Mouse (Mus musculus) splenic B cell, adult 2 months (primary cell): ENCODE data around the gene Zer1.
"Not testable (repeated sequence)": the region's sequence is repeated elsewhere in the genome, so short reads cannot be mapped to it uniquely, and the experiment has no call there.

Experiments used
- DNase-seq: peaks from one replicate; pipeline ENCODE4 v3.0.0-alpha.2; 2011; ENCODE audit warnings: low read depth, low spot score
- H3K27me3 ChIP-seq: 2 replicates; pipeline ENCODE4 v1.6.1; 2012; ENCODE audit warnings: mild to moderate bottlenecking, low read length, moderate library complexity, mixed read lengths; ENCODE audit not compliant: control insufficient read depth, poor library complexity, insufficient read depth, severe bottlenecking
- H3K36me3 ChIP-seq: 2 replicates; pipeline ENCODE4 v1.6.1; 2012; ENCODE audit warnings: mild to moderate bottlenecking, low read length, moderate library complexity, mixed read lengths; ENCODE audit not compliant: control insufficient read depth, poor library complexity, insufficient read depth, severe bottlenecking

Gene Zer1

DNA sequence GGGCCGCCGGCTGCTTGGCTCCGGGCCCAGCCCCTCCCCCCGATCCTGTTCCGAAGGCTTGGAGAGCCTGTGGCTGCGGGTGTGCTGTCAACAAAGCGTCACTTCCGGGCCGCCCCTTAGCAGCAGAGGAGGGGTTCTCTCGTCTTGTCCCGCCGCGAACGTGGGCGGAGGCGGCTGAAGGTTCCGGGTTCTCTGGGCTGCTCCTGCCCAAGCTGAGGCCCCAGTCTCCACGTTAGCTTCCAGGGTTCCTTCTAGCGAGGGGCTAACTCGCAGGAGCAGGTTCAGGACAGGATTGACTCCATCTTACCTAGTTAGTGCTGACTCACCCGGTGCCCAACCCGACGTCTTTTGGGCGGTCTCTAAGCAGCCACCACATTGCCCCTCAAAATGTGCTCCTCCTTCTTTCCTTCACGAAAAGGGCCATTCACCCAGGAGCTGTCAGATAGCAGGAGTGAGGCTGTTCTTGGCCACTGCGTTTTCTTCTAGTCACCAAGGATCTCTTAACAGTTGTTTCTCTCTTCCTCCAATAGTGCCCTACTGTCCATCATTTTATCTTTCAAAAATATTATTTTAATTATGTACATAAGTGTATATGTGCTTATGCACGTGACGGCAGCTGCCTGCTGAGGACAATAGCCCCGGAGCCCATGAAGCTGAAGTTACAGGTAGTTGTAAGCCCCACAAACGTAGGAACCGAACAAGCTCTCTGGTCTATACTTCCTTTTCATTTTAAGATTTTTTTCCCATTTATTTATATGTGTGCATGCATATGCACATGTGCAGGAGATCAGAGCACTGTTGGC lies at the start of gene Zer1:
TSS of gene Zer1 (minus strand) at position 114 of the 803 bp plus-strand sequence.
- no peaks in the 10 kb centered on the region; the same call in 1 of the 2 replicates for H3K27me3 ChIP-seq
- no peaks in the 10 kb centered on the region for H3K36me3 ChIP-seq
- peak; percentile 89 for DNase-seq

DNA sequence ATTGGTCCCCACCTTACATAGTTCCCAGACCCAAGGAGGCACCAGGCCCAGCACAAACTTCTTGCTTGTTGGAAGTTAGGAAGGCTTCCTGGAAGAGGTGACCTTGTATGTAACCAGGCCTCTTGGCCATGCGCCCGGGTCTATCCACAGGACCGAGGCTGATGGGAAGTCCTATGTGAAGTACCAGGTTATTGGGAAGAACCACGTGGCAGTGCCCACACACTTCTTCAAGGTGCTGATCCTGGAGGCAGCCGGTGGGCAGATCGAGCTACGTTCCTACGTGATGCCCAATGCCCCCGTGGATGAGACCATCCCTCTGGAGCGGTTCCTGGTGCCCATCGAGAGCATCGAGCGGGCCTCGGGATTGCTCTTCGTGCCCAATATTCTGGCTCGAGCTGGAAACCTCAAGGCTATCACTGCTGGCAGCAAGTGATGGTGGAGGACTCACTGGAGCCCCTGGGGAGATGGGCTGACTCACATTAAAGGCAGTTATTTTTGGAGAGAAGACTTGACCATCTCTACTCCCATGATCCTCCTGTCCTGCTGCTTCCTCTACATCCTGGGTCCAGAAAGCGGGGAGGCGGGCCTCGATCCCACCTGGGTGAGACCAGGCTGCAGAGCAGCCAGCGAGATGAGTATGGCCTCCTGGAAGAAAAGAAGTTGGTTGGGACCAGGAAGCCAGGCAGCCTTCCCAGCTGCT lies 49.3 kb upstream of the Zer1 start:
- no peak for DNase-seq
- Histone ChIP-seq H3K27me3 (no peaks in the 10 kb centered on the region), H3K36me3 (peaks cover 5% of the 10 kb centered on the region)

DNA sequence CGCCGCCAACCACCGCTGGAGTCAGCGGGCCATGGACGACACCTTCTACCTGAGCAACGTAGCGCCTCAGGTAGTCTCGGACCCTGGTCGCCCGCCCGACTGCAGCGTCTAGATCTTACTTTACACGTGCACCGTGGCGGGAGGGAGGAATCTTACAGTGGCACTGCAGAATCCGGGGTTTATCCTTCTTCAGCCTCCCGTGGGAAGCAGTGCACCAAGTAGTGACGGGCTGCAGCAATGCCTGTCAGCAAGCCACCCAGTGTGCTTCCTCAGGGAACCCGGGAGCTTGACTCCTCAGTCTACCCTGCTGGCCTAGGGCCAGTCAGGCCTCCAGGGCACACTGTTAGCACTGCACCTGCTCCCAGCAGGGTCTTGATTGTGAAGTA lies 47.6 kb upstream of the Zer1 start:
- Histone ChIP-seq H3K36me3 (peaks cover 5% of the 10 kb centered on the region), H3K27me3 (no peaks in the 10 kb centered on the region)
- no peak for DNase-seq

DNA sequence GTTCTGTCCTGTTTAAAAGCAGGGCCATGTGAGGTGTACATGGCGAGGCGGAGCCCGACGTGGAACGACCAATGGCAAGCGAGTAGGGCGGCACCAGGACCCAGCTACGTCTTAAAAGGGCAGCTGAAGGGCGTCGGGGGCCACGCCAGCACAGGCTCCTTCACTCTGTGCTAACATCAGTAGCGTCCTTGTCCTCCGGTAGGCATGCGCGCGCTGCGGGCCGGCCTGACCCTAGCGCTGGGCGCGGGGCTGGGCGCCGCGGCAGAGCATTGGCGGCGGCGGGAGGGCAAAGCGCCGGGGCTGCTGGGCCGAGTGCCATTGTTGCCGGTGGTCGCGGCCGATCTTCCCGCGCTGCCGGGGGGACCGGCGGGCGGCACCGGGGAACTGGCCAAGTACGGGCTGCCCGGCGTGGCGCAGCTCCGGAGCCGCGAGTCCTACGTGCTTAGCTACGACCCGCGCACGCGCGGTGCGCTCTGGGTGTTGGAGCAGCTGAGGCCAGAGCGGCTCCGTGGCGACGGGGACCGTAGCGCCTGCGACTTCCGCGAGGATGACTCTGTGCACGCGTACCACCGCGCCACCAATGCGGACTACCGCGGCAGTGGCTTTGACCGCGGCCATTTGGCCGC lies 47.1 kb upstream of the Zer1 start, which contains the start of gene Endog:
TSS of gene Endog (plus strand) at position 123 of the 626 bp plus-strand sequence.
- DNase-seq = peak; percentile 84
- peaks cover 5% of the 10 kb centered on the region for H3K36me3 ChIP-seq
- H3K27me3 ChIP-seq = no peaks in the 10 kb centered on the region

DNA sequence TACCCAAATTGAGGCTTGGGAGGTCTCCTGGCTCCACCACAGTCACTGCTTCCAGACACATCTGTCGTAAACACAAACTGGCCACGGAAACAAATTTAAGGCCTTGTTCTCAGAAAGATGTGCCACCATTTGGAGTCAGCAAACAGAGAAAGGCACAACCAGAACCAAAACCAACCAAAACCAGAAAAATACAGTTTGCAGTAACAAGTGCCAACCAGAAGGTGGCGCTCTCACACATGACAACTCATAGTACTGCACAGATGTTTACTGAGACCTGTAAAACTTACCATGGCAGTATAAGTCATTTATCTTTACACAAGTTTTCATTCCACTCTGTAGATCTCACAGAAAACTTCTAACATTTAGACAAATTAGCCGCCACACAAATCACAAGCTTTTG lies 42.3 kb upstream of the Zer1 start:
- no peaks in the 10 kb centered on the region for H3K27me3 ChIP-seq
- peak; percentile 30 for DNase-seq
- H3K36me3 ChIP-seq = no peaks in the 10 kb centered on the region

DNA sequence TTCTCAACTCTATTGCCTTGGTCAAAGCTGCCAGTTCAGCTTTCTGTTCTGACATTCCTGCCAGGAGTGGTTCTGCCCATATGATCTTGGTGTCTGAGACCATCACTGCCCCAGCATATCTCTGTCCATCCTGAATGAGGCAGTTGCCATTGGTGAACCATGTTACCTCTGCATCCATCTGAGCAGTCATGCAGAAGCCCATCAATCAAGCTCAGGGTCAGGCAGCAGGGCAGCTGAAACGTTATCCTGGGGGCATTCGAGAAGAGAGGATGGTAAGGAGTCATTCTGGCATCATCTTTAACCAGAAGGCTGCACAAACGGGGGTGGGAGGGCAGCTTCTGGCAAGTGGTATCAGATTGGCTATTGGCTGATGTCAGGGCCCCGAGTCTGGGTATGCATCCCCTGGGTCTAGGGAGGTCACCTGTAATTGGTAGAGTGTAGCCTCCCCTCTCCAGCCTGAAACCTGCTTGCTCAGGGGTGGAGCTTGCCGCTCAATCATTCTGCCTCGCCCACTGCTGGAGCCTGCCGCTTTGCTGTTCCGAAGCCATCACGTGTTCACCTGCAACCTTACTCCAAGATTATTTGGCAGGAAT lies 40.1 kb upstream of the Zer1 start:
- DNase-seq = no peak
- Histone ChIP-seq H3K36me3 (no peaks in the 10 kb centered on the region), H3K27me3 (no peaks in the 10 kb centered on the region)

DNA sequence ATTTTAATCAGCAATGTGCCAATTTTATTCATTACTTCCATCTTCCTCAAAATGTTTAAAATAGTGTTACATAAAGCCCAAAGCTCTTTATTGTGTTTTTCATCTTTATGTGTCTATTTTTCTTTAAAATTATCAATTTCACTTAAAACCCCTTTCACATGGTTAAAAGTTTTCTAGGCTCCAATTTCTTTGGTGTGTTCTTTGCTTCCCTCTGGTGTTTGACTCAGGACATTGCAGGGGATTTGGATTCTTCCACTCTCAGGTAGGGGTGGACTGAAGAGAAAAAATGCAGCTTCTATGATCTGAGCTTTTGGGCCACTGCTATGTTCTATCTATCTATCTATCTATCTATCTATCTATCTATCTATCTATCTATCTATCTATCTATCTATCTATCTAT lies 37.4 kb upstream of the Zer1 start:
- no peaks in the 10 kb centered on the region for H3K36me3 ChIP-seq
- DNase-seq = peak; percentile 78
- H3K27me3 ChIP-seq = no peaks in the 10 kb centered on the region

DNA sequence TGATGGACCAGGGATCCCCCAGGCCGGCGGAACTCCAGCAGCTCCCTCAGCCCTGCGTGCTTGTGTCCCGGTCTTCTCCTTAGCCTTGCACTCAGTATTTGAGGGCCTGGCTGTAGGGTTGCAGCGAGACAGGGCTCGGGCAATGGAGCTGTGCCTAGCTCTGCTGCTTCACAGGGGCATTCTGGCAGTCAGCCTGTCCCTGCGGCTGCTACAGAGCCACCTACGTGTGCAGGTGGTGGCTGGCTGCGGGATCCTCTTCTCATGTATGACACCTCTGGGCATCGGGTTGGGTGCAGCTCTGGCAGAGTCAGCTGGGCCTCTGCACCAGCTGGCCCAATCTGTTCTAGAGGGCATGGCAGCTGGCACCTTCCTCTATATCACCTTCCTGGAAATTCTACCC lies 35.5 kb upstream of the Zer1 start:
- not testable (repeated sequence) for DNase-seq, H3K36me3 ChIP-seq, H3K27me3 ChIP-seq

DNA sequence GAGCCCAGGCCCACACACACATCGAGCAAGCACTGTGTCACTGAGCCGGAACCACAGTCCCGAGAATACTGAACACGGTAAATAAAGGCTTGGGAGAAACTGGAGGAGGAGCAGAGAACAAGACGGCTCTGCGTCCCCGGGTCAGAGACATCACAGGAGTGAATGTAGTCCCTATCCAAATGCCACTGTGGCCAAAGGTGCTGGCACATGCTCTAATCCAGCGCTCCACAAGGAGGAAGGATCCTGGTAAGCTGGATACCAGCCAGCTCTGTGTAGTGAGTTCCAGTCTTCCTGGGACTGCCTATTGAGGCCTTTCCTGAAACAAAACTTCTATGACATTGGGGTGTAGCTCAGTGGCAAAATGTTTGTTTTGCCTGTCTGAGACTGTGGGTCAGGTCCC lies 28.2 kb upstream of the Zer1 start:
- H3K36me3 ChIP-seq = peaks cover 4% of the 10 kb centered on the region; the same call in 1 of the 2 replicates
- DNase-seq = no peak
- no peaks in the 10 kb centered on the region for H3K27me3 ChIP-seq

DNA sequence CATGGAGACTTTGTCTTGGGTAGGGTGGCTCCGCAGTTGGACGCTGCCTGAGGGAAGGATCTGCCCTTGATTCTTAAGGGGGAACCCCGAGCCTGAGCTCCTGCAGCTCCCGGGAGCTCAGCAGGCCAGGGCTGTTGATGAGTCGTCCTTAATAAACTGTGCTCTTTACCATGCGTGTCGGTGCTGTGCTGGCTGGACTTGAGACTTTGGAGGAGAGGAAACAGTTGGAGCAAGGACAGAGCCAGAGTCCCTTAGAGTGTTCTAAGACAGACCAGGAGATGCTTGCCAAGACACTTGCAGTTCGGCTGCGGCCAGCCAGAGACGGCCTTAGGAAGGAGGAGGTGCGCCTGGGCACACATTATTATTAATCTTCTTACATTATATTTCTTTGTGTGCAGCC lies 27.5 kb upstream of the Zer1 start:
- peaks cover 4% of the 10 kb centered on the region for H3K36me3 ChIP-seq
- no peaks in the 10 kb centered on the region for H3K27me3 ChIP-seq
- DNase-seq = no peak

DNA sequence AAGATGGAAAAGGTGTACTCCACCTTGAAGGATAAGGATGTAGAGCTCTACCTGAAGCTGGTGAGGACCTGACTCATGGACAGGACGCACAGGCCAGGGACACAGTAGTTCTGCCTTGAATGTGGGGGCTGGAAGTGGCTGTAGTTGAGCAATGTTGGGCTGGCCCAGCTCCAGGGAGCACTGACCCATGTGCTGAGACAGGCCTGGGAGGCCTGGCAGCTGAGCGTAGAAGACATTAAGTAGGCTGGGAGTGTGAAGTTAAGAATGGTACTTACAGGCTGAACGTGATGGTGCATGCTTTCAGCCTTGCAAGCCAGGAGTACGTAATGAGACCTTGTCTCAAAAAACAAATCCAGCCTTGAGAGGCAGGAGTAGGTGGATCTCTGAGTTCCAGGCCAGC lies 23.1 kb upstream of the Zer1 start:
- peaks cover 4% of the 10 kb centered on the region for H3K36me3 ChIP-seq
- DNase-seq = no peak
- no peaks in the 10 kb centered on the region for H3K27me3 ChIP-seq

DNA sequence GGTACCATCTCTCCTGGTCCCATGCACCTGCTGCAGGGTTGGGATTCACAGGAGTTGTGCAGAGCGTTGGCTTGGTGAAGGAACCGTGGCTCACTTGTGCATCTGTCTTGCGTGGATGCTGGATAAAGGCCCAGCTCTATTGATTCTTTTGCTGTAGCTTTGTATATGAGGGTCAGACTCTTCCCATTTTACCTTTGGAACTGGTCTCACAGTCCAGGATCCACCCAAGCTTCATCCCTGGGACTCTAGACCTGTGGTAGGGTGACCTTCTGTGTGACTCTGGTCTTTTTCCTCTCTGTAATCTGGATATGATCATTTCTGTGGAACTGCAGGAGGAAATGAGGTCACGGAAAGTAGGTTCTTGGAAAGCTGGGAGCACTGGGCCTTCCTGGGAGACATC lies 20.1 kb upstream of the Zer1 start:
- DNase-seq = no peak
- H3K27me3 ChIP-seq = no peaks in the 10 kb centered on the region

DNA sequence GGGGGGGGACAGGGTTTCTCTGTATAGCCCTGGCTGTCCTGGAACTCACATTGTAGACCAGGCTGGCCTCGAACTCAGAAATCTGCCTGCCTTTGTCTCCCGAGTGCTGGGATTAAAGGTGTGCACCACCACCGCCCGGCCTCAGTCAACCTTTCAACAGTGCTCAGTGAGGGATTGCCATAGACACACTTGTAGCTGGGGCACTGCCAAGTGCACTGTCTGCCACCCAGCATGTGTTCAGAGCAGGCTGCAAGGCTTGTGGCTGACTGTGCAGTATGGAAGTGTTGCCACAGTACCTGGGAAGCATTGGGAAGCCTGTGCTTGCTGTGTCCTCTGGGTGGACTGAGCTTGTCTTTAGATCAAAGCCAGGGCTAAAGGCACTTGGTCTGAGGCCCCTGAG lies 15.6 kb upstream of the Zer1 start:
- not testable (repeated sequence) for DNase-seq, H3K36me3 ChIP-seq, H3K27me3 ChIP-seq

More for the DNA sequence above, 20.1 kb upstream of the Zer1 start:
- H3K36me3 ChIP-seq = peaks cover 8% of the 10 kb centered on the region

DNA sequence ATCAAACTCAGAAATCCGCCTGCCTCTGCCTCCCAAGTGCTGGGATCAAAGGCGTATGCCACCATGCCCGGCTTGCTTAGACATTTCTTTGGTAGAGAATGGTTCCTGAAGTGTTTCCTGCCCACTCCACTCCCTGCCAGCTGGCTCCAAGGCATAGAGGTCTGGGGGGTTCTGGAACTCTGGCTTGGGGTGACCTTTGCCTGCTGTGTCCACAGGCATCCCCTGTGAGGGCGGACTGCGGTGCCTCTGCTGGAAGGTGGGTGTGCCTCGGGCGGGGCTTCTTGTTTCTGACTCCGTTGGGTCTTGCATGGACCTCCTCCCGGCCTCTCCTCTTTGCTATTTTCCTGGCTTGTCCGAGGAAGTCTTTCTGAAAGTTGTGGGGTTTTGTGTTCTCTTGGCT lies 12.1 kb upstream of the Zer1 start:
- Histone ChIP-seq H3K27me3 (no peaks in the 10 kb centered on the region), H3K36me3 (peaks cover 10% of the 10 kb centered on the region; the same call in 1 of the 2 replicates)
- no peak for DNase-seq
